Mouse (Mus musculus) left cerebral cortex, adult 11 months (tissue): ENCODE measurements at regions not wholly inside any gene's neighbourhood (a gene's known extent, or its start where the extent isn't known, plus 50 kb on each side); places are given as distances from the start of the nearest gene placed in this dataset.

Experiments used
- DNase-seq: peaks from one replicate; pipeline ENCODE4 v3.0.0; 2022; ENCODE audit warnings: low spot score

GRCm38 (mm10) chr13:101117311-101117710 is 284.1 kb upstream of the Slc30a5 start:
- DNase-seq: no peak

- no peak for DNase-seq
Measured at GRCm38 (mm10) chr13:101115296-101115695, 282.1 kb upstream of the Slc30a5 start.

- DNase-seq: no peak
Measured at GRCm38 (mm10) chr13:101112176-101112575, 278.9 kb upstream of the Slc30a5 start.

- DNase-seq: no peak
Measured at GRCm38 (mm10) chr13:101111773-101112172, 278.5 kb upstream of the Slc30a5 start.

GRCm38 (mm10) chr13:101100621-101101020 is 267.4 kb upstream of the Slc30a5 start:
- DNase-seq: no peak

- no peak for DNase-seq
Measured at GRCm38 (mm10) chr13:101096856-101097255, 263.6 kb upstream of the Slc30a5 start.

GRCm38 (mm10) chr13:101096221-101096620 is 263.0 kb upstream of the Slc30a5 start:
- DNase-seq: no peak

- no peak for DNase-seq
Measured at GRCm38 (mm10) chr13:101095057-101095831, 262.0 kb upstream of the Slc30a5 start.

GRCm38 (mm10) chr13:101092743-101093131 is 259.5 kb upstream of the Slc30a5 start:
- DNase-seq: no peak

- peak; percentile 26 for DNase-seq
Measured at GRCm38 (mm10) chr13:101092033-101092742, 259.0 kb upstream of the Slc30a5 start.

- no peak for DNase-seq
Measured at GRCm38 (mm10) chr13:101085182-101085581, 252.0 kb upstream of the Slc30a5 start.

GRCm38 (mm10) chr13:101084193-101084592 is 251.0 kb upstream of the Slc30a5 start:
- no peak for DNase-seq

- no peak for DNase-seq
Measured at GRCm38 (mm10) chr13:101083416-101083815, 250.2 kb upstream of the Slc30a5 start.

GRCm38 (mm10) chr13:101068489-101068888 is 235.3 kb upstream of the Slc30a5 start:
- DNase-seq: no peak

GRCm38 (mm10) chr13:101062582-101062981 is 229.4 kb upstream of the Slc30a5 start:
- no peak for DNase-seq

GRCm38 (mm10) chr13:101061233-101062144 is 228.3 kb upstream of the Slc30a5 start:
- DNase-seq: no peak

- no peak for DNase-seq
Measured at GRCm38 (mm10) chr13:101049511-101049910, 216.3 kb upstream of the Slc30a5 start.

- DNase-seq: no peak
Measured at GRCm38 (mm10) chr13:101032594-101032993, 199.4 kb upstream of the Slc30a5 start.

- no peak for DNase-seq
Measured at GRCm38 (mm10) chr13:101026043-101026442, 192.8 kb upstream of the Slc30a5 start.

- DNase-seq: no peak
Measured at GRCm38 (mm10) chr13:101025488-101025887, 192.3 kb upstream of the Slc30a5 start.

- no peak for DNase-seq
Measured at GRCm38 (mm10) chr13:101024971-101025370, 191.7 kb upstream of the Slc30a5 start.

- no peak for DNase-seq
Measured at GRCm38 (mm10) chr13:101019272-101019676, 186.0 kb upstream of the Slc30a5 start.
